Mouse (Mus musculus) hematopoietic stem cell, adult 5-6 weeks (primary cell): ENCODE results near the gene P3h1. TPM values are rescaled to one million over a fixed set of nuclear protein-coding genes. Genes with fewer than 3 reads are reported as not detected.

Experiments
- ATAC-seq, 2 experiments: fragments of 125-278 bp in 1 of 2; replicated peaks in 1 of 2; 2 replicates each; pipeline ENCODE4 v1.8.0; 2016 to 2017; ENCODE audit warnings: inconsistent platforms in 2 of 2, mild to moderate bottlenecking in 2 of 2, moderate number of reproducible peaks in 2 of 2, low read depth in 1 of 2, moderate TSS enrichment in 1 of 2; ENCODE audit not compliant: low FRiP score in 2 of 2, poor library complexity in 2 of 2, severe bottlenecking in 2 of 2, insufficient read depth in 1 of 2, low TSS enrichment in 1 of 2
- total RNA-seq: library from RNA; stranded (forward); fragments of 172-1452, 232-1000 nt; gene quantifications from 2 replicates; pipeline ENCODE4 v1.2.3, GENCODE M21; 2017

The P3h1 gene
- total RNA-seq, 1 experiment from 2014 or later = 6.4 TPM

GRCm38 (mm10) chr4:119297361-119297760 lies 64.6 kb downstream of the P3h1 start:
- no peak for ATAC-seq

Other genes with a start within 250 kb of the P3h1 start
- 12.4 and 23.3 TPM in 2 replicates for gene Slc2a1, start 124.2 kb upstream of the P3h1 start, total RNA-seq
- 3.4 and 7.7 TPM in 2 replicates for gene Zfp691, start 58.7 kb upstream of the P3h1 start, total RNA-seq
- 4.3 and 38.1 TPM in 2 replicates for gene Ermap, start 42.9 kb upstream of the P3h1 start, total RNA-seq
- 219 and 373 TPM in 2 replicates for gene Svbp, start 37.6 kb upstream of the P3h1 start, total RNA-seq
- 0.69 and 0.94 TPM in 2 replicates for gene Tmem269, start 14.7 kb upstream of the P3h1 start, total RNA-seq
- 6.4 and 11.9 TPM in 2 replicates for gene AU022252, start 203 bp upstream of the P3h1 start, total RNA-seq
- not detected in 2 replicates for gene Cldn19, start 22.5 kb downstream of the P3h1 start, total RNA-seq
- gene Ybx1, start 61.7 kb downstream of the P3h1 start, total RNA-seq = 798 and 983 TPM in 2 replicates
- gene Ppih, start 87.6 kb downstream of the P3h1 start, total RNA-seq = 75.5 and 80.9 TPM in 2 replicates
- gene Ccdc30, start 182.6 kb downstream of the P3h1 start, total RNA-seq = 6.6 and 8.5 TPM in 2 replicates
- gene Ppcs, start 189.5 kb downstream of the P3h1 start, total RNA-seq = 11.7 and 11.9 TPM in 2 replicates
- 0.35 and 1.4 TPM in 2 replicates for gene Zmynd12, start 189.9 kb downstream of the P3h1 start, total RNA-seq